Mouse (Mus musculus) neutrophil, adult 5-6 weeks (primary cell): Measurements from ENCODE around the gene Rbms1. TPM values are rescaled to one million over a fixed set of nuclear protein-coding genes. Genes with fewer than 3 reads are reported as not detected.
A peak's percentile ranks its signal among the peaks of the same experiment; 100 is the strongest.
"Not testable (repeated sequence)": the region's sequence is repeated elsewhere in the genome, so short reads cannot be mapped to it uniquely, and the experiment has no call there.

Source experiments
- ATAC-seq: fragments of 151-379, 151-347 bp; 2 replicates; pipeline ENCODE4 v1.8.0; 2017; ENCODE audit warnings: mild to moderate bottlenecking, moderate TSS enrichment; ENCODE audit not compliant: insufficient number of reproducible peaks, poor library complexity, low FRiP score, severe bottlenecking; ENCODE audit errors: extremely low read depth
- total RNA-seq: library from RNA; stranded (forward); fragments of 200-1000 nt; gene quantifications from 2 replicates; pipeline ENCODE4 v1.2.3, GENCODE M21; 2017

The Rbms1 gene
- total RNA-seq, 1 experiment from 2014 or later: 137 TPM

DNA sequence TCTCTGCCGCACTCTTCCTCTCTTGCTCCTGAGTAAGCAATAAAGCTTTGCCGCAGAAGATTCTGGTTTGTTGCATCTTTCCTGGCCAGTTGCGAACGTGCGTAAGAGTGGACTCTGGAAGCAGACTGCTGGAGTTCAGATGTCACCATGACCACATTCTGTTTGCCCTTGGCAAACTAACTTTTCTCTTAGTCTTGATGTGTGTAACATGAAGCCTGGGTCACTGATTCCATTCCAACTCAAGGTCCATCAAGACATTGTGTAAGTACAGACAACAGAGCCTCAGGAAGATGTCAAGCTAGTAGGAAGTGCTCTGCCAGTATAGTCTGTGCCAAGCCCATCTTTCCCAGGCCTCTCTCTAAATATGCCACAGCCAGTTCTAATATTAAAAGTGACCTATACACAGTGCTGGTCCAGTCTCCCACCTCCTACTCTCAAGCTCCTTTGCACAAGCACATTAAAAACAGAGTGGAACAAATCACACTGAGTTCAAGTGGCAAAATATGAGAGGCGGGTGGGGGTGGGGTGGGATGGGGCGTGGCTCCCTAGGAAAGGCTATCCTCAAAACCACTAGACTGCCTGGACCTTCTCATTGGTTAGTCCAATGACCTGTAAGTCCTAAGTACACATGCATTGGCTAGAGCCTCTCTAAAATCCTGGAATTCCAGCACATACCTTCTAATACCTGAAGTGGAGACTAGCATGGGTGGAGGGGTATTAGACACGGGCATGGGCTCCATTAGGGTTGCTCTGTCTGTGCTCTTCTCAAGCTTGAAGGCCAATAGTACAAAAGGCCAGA is 99.9 kb downstream of the Rbms1 start:
- no peak for ATAC-seq

DNA sequence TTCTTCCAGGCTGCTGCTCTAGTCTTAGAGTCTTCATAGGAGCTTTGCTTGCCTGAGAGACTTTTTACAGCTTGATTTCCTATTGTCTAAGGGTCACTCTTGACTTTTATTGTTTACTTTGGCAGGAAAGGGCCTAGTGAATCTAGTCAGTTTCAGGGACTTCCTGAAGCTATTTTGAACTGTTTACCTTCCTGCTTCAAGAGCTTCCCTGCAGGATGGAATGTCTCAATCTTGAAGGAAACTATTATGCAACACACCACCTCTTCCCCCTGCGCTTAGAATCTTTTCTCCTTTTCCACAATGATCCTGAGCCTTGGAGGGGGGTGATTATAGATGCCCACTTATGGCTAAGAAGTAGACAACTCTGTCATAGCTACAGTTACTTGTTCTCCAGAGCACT is 104.9 kb downstream of the Rbms1 start:
- no peak for ATAC-seq

DNA sequence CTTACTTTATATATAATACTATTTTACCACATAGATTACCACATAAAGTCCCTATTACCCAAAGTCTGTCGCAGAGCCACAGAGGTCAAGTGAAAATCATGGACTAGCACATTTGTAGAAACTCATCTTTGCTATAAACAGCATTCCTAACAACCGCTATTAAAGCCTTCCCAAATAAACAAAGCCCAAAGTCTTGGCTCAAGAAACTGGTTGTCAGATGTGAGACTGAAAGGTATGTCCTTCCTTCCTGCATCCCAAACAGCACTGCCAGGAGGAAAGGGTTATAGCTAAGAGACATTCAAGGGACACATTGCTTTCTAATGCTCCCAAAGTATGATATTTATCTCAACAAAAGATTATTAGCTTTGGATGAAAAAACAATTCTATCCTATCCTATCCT is 106.9 kb downstream of the Rbms1 start:
- no peak for ATAC-seq

DNA sequence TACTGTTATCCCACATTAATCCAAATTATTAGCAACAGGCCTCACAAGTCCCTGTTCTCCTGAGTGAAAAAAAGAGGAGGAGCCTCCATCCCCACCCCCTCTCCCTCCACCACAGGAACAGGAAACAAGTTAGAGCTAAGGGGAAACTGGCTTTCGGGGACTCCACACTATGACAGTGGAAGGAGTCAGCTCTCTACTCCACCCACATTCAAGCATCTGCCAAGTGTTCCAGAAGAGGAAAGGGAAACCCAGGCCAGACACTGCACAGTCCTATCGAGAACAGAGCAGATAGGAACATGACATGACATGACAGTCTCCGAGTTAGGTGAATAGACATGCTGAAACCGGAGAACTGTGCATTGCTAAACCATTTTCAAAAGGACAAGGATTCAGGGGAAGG is 108.0 kb downstream of the Rbms1 start:
- peak; percentile 39; the same call in 1 of the 2 replicates for ATAC-seq

DNA sequence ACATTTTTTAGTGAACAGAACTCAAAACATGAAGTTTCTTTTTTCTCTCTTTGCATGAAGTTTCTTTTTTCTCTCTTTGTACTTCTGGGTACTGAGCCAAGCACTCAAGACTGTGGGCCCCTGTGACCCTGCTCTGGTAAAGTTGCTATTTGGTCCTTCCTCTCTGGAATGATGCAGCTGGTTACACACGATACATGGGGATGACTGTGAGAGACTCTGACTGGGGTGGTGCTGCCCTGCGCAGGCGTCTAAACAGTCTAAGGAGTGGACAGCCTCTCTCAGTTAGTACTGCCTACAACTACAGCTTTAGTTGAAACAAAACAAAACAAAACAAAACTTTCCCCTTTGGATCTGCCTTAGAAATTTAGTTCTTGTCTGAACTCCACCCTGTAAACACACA is 111.1 kb downstream of the Rbms1 start:
- no peak for ATAC-seq

DNA sequence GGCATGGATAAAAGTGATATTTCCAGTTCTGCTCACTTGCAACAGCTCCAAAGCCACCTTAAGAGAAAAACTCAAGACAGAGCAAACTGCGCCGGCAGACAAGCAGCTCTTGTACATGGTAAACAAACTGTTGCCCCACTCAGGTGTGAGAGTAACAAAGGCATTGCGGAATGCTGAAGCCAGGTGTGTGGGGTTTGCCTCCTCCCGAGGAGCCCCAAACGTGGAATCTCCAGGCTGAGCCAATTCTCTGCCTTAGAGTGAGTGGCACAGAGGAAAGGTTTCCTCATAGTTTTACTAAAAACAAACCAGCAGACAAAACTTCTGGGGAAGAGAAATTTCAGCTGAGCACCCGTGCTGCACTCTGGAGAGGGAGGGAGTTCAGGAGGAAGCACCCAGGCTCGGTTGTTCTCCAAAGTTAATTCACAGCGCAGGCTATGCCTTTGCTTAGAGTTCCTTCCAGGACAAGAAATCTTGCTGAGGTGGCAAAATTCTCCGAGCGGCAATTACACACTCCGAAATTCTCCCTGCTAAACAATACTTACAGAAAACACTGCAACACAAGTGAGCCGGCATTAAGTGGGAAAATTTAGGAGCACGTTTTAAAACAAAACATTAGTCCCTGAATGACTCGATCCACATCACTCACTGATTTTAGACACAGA is 111.8 kb downstream of the Rbms1 start:
- ATAC-seq: no peak

DNA sequence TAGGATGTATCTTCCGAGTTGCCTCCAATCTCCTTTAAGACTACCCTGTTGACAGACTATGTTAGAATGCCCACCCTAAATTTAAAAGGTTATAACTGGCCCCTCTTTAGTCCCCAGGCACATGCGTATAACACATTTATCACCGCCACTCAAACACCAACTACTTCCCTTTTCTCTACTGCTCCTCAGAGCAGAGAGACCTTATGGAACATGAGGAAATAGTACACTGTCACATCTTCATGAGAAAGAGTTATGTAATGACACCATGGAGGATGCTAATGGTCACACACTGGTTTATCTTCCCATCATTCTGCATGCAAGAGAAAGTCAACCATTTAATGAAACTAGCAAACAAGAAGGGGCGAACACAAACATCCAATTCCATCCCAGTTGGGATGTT is 114.5 kb downstream of the Rbms1 start:
- ATAC-seq: peak; percentile 88

DNA sequence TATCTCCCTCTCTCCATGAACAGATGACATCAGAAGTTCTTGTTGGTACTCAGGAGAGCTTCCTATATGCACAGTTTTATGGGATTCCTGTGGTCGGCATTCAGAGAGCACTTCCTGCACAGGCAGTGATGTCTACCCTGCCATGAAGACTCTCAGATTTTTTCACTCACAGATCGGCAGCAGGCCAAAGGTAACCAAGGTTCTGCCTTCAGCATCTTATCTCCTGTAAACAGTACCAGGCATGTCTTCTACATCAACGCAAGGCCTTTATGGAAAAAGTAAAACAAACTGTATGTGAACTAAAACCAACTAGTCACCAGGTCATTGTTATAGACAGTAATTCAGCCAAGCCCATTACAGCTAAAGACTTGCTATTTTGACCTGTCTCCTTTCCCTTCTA is 115.0 kb downstream of the Rbms1 start:
- ATAC-seq: no peak

DNA sequence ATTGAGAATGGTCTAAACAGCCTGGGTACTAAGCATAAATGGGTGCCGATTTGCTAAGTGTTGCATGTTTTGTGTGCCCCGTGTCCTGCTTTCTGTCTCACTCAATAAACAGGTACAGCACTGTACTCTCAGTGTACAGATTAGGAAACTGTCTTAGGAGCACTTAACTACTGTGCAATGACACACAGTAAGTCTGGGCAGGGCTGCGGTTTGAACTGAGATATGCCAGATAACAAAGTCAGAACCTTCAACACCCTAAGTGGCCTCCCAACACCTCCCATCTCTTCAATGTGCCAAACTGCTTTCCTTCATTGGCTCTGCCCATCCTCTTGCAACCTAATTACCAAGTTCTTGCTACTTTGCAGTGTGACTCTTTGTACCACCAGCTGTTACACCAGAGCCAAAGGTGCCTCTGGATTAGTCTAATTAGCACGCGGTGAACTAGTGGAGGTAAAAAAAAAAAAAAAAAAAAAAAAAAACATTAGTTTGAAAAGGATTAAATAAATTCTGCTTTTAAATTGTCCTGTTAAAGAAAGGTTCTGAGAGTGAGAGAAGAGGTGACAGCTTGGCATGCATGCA is 117.6 kb downstream of the Rbms1 start:
- no peak for ATAC-seq

DNA sequence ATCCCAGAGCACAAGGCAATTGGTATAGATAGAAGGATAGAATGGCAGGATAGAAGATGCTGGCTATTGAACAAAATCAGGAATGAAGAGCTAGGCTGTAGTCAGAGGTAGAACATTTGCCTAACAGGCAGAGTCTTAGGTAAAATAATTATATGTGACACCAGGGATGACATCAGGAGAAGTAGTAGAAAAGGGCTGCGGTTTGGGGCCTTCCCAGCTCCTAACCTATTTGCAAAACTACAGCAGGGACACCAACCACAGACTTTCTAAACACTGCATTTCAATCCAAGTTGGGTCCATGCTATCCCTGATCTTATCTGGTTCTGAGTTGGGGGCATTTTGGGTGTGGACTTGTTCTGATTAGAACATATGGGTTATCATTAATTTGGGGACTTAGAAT is 118.7 kb downstream of the Rbms1 start:
- no peak for ATAC-seq

DNA sequence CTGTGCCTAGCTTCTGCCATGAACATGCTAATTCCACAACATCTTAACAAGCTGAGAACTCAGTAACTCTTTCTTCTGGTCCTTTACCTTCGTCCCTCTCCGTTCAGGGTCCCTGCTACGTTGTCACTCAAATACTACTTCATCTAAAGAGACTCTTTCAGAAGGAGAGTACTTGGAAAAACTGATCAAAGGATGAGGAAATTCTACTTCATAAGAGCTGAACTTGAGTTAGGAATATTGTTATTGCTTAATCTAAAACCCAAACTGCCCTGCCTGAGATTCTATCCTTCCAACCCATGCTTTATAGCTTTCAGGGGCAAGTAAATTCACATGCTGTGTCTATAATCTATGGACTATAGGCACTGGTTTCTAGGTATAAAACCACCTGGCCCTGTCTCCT is 119.4 kb downstream of the Rbms1 start:
- ATAC-seq: no peak

DNA sequence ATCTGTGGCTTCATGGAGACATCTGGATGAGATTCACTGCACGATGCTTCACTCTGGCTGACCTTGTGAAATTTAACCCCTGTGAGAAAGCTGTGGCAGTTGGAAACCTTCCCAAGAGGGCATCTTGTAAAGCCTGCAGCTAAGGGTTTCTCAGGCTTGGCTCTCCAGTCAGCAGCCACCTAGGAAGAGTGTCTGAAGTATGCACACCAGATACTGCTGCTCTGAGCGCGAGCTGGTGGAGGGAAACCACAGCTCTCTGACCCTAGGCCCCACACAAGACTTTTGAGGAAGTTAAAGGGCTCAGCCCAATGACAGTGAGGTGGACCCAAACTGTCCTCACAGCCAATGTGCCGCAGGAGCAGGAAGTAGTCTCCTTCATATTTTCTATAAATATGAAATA is 120.0 kb downstream of the Rbms1 start:
- peak; percentile 77; the same call in 1 of the 2 replicates for ATAC-seq

DNA sequence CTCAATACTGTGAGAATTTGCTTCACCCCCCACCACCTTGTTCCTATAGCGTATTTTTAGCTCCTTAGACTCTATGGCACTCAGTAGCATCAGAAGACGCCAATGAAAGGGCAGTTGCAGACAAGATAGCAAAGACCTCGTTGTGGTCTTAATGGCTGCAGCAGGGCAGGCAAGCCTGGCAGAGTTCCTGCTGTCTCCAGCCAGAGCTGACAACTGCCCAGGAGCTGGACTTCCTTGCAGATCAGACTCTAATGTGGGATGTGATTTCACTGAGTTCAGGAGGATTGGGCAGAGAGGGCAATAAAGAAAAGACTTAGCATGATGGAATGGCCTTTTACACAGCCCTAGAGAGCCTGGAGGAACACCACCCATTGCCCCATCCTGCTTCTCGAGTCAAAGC is 122.1 kb downstream of the Rbms1 start:
- ATAC-seq: no peak

DNA sequence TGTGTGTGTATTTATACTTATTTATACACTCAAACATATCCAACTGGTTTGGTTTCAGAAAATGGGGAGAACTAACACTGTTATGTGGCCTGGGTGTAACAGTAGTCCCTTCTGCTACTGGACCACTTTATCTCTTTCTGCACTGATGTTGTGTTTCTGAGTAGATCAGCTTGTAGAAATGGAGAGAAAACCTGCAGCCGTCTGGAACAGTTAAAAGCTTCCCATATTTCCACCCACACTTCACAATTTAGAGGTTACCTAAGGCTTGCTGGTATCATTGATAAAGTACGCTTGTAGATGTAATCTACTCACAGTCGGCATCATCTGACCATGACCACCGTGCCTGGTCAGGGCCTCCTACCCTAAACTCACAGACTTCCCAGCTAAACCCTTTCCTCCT is 123.5 kb downstream of the Rbms1 start:
- ATAC-seq: no peak

DNA sequence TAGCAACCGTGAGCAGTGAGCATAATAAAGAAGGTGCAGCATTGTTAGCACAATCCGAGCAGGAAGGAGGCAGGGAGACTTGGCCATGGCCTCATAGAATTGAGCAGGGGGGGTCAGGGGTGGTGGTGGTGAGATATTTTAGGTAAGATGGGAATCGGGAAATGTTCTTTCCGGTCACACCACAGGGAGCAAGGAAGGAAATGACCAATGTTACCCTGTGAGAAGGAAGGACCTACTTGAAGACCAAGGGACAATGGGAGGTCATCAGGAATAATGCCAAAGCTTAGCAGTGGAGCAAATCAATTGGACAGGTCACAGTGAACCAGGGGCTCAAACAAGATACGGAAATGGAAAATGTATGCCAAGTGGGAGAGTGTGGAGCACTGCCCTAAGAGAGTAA is 124.1 kb downstream of the Rbms1 start:
- no peak for ATAC-seq

DNA sequence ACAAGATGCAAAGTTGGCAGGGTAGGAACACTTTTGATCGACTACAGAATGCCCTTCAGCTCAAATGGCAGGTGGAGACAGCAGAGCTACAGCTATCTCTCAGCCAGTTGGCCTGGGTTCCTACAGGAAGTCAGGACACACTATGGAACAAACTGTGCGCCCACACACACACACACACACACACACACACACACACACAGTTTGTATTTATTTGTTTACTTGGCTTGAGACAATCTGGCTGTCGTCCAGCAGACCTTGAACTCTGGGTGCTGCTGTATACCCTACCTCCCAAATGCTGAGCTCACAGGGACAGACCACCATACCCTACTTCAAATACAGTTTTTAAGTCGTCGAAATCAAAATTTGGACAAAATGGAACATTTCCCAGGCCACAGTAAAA is 125.4 kb downstream of the Rbms1 start:
- ATAC-seq: no peak

DNA sequence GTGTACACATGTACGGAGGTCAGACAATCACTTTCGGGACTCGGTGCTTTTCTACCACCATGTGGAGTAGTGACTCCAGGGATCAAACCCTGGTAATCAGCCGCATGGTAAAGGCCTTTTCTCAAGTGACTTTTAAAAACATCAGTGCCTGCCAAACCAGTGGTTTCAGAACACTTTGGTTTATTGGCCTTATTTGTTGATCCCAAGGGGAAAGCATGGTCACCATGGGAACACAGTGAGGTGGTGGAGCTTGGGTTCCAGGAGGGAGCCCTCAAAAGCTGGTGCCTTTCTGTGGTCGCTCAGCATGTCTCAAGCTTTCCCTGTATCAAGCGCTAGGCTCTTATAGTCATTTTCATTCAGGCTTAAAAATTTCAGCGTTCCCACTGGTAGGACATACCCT is 126.8 kb downstream of the Rbms1 start:
- ATAC-seq: no peak

DNA sequence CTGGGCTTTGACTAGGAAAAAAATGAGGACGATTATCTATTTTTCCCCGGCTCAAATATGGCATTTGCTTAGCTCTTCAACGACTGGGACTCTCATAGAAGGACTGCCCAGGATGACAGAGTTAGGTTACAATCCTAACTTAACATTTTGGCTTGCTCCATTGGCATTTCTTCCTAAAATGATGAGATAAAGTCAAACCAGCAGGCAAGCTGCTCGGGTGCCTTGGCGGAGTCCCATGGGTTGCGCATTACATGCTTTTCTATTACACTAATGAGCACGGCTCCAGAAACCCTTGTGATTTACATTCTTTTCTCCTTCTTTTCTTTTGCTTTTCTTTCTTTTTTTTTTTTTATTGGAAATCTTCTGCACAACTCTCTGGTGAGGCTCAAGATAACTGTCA is 128.7 kb downstream of the Rbms1 start:
- ATAC-seq: no peak

DNA sequence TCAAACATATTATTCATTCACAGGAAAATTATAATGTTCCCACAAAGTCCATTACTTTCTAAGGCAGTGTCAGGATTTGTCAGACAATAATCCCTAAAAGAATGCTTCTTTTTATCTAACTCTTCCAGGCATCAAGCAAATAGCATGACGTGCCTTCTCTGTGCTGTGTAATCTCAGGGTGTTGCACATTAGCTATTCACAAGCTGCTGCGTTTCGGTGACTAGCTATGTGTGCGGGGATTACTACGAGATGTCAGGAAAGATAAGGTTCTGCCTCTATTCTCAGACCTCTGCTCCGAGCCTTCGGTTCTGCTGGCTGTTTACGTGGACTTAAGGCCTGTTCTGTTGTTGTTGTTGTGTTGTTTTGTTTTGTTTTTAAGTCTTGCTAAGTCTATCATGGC is 130.7 kb downstream of the Rbms1 start:
- ATAC-seq: no peak

DNA sequence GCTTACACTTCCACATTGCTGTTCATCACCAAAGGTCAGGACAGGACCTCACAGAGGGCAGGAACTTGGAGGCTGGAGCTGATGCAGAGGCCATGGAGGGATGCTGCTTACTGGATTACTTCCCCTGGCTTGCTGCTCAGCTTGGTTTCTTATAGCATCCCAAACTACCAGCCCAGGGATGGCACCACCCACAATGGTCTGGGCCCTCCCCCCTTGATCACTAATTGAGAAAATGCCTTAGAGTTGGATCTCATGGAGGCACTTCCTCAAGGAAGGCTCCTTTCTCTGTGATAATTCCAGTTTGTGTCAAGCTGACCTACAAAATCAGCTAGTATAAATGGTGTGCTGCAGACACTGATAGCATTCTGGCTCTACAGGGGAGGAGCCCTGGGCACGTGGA is 132.5 kb downstream of the Rbms1 start:
- ATAC-seq: not testable (repeated sequence)
